Mouse (Mus musculus): ENCODE results near the gene Rgs12. TPM values are rescaled to one million over a fixed set of nuclear protein-coding genes. Genes with fewer than 3 reads are reported as not detected.
A peak's percentile ranks its signal among the peaks of the same experiment; 100 is the strongest.

Rgs12 gene
- total RNA-seq, 1 experiment: 17.0 TPM

DNA sequence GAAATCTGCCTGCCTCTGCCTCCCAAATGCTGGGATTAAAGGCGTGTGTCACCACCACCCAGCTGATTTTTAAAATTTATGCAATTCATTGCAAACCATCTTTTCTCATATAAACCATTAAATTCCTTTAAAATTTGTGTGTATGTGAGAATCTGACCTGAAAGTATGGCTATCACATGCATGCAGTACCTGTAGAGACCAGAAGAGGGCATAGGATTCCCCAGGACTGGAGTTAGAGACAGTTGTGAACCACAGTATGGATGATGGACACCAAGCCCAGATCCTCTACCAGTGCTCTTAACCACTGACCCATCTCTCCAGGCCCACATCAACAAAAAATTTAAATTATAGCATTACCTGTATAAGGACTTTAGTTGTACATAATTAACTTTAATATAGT lies 15.8 kb upstream of the Rgs12 start:
- TF ChIP-seq CHD2 (IDR thresholded peaks at IDR 0.05; ENCODE audit: low read depth, low read length): no peak
- TF ChIP-seq ZC3H11A (IDR thresholded peaks at IDR 0.05; ENCODE audit: borderline replicate concordance, low read depth, low read length): peak; percentile 46; the same call in 1 of the 2 replicates
- TF ChIP-seq HCFC1 (IDR thresholded peaks at IDR 0.05; ENCODE audit: borderline replicate concordance, insufficient read depth, low read length): no peak
- TF ChIP-seq ZNF384 (IDR thresholded peaks at IDR 0.05; ENCODE audit: low read depth, low read length): no peak
- no peak for TF ChIP-seq MAFK (IDR thresholded peaks at IDR 0.05; ENCODE audit: insufficient read depth, low read depth, low read length)
- Histone ChIP-seq H3K4me1 (ENCODE audit: control insufficient read depth in 2 of 2, insufficient read depth in 2 of 2, low read length in 2 of 2, poor library complexity in 1 of 2) (no peaks in the 10 kb centered on the region), H3K27ac (ENCODE audit: insufficient read depth, low read depth, low read length, poor library complexity, severe bottlenecking) (no peak overlapping the region), H3K9ac (ENCODE audit: insufficient read depth, low read depth, low read length, poor library complexity, severe bottlenecking) (no peak overlapping the region), H3K9me3 (ENCODE audit: control insufficient read depth, insufficient read depth, low read depth, low read length) (no peaks in the 10 kb centered on the region), H3K4me3 (ENCODE audit: insufficient read depth in 1 of 2, low read depth in 1 of 2, low read length in 2 of 2, poor library complexity in 1 of 2, severe bottlenecking in 1 of 2) (no peak overlapping the region), H3K36me3 (ENCODE audit: control insufficient read depth, insufficient read depth, low read length, poor library complexity, severe bottlenecking) (no peaks in the 10 kb centered on the region)
- DNase-seq (ENCODE audit: low read depth, low spot score): no peak
- in situ Hi-C loops (cut with MboI; ENCODE audit: low sequenced_read_pairs in 2 of 2, unreplicated experiment in 2 of 2): no loop called here

DNA sequence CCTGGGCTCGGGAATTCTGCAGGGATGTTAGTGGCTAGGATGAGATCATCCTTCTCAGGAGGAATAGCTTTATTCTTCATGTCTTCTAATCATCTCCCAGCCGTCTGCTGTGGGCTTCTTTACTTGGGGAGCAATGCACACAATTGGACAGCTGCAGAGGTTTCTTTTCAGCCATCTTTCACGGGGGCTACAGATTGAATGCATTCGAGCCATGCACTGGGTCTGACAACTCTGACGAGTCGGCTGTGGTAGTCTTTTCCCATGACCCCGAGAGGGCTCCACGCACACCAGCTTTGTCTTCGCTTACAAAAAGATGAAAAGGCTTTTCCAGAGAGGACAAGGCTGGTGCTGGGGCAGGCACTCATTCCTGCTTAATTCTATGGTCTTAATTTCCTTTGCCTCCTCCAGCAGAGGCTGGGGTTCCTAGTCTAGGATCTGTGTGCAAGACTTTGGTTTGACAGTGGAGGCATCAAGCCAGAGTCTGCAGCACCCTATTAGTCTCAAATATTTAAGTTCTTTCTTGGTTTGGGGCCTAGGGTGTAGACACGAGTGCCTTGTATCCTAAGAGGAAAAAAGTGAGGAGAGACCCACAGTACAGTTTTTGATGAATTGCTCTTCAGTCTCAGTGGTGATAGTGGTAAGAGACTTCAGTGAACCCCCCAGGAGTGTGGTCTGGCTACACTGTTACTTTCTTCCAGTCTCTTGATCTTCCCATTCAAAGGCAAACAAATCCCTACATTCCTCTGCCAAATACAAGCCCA lies 7.4 kb upstream of the Rgs12 start:
- H3K9ac ChIP-seq (ENCODE audit: insufficient read depth, low read depth, low read length, poor library complexity, severe bottlenecking): no peak overlapping the region
- H3K36me3 ChIP-seq (ENCODE audit: control insufficient read depth, insufficient read depth, low read length, poor library complexity, severe bottlenecking): no peaks in the 10 kb centered on the region
- no peak for TF ChIP-seq ZC3H11A (IDR thresholded peaks at IDR 0.05; ENCODE audit: borderline replicate concordance, low read depth, low read length)
- no peak for TF ChIP-seq CHD2 (IDR thresholded peaks at IDR 0.05; ENCODE audit: low read depth, low read length)
- no peak for TF ChIP-seq MAFK (IDR thresholded peaks at IDR 0.05; ENCODE audit: insufficient read depth, low read depth, low read length)
- TF ChIP-seq HCFC1 (IDR thresholded peaks at IDR 0.05; ENCODE audit: borderline replicate concordance, insufficient read depth, low read length): no peak
- TF ChIP-seq ZNF384 (IDR thresholded peaks at IDR 0.05; ENCODE audit: low read depth, low read length): no peak
- in situ Hi-C loops (cut with MboI; ENCODE audit: low sequenced_read_pairs in 2 of 2, unreplicated experiment in 2 of 2): no loop called here
- H3K9me3 ChIP-seq (ENCODE audit: control insufficient read depth, insufficient read depth, low read depth, low read length): no peaks in the 10 kb centered on the region
- no peak overlapping the region for H3K4me3 ChIP-seq (ENCODE audit: insufficient read depth in 1 of 2, low read depth in 1 of 2, low read length in 2 of 2, poor library complexity in 1 of 2, severe bottlenecking in 1 of 2)
- H3K27ac ChIP-seq (ENCODE audit: insufficient read depth, low read depth, low read length, poor library complexity, severe bottlenecking): no peak overlapping the region
- no peak for DNase-seq (ENCODE audit: low read depth, low spot score)
- no peaks in the 10 kb centered on the region for H3K4me1 ChIP-seq (ENCODE audit: control insufficient read depth in 2 of 2, insufficient read depth in 2 of 2, low read length in 2 of 2, poor library complexity in 1 of 2)

DNA sequence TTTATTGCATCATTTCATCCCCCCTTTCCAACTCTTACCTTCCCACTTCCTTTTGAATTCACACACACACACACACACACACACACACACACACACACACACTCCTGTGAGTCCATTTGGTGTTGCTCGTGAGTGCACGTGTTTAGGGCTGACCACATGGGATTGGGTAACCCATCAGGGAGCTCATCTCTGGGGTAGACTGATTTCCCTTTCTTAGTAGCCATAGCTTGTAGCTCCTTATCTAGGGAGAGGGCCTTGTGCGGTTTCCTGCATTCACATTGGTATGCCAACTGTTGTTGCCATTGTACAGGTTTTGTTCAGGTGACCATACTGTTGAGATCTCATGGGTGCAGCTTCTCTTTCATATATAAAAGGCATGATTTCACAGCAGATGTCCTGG lies 5.8 kb upstream of the Rgs12 start:
- DNase-seq (ENCODE audit: low read depth, low spot score): no peak
- Histone ChIP-seq H3K9me3 (ENCODE audit: control insufficient read depth, insufficient read depth, low read depth, low read length) (no peaks in the 10 kb centered on the region), H3K27ac (ENCODE audit: insufficient read depth, low read depth, low read length, poor library complexity, severe bottlenecking) (no peak overlapping the region), H3K36me3 (ENCODE audit: control insufficient read depth, insufficient read depth, low read length, poor library complexity, severe bottlenecking) (no peaks in the 10 kb centered on the region), H3K4me3 (ENCODE audit: insufficient read depth in 1 of 2, low read depth in 1 of 2, low read length in 2 of 2, poor library complexity in 1 of 2, severe bottlenecking in 1 of 2) (no peak overlapping the region), H3K9ac (ENCODE audit: insufficient read depth, low read depth, low read length, poor library complexity, severe bottlenecking) (no peak overlapping the region), H3K4me1 (ENCODE audit: control insufficient read depth in 2 of 2, insufficient read depth in 2 of 2, low read length in 2 of 2, poor library complexity in 1 of 2) (no peaks in the 10 kb centered on the region)
- in situ Hi-C loops (cut with MboI; ENCODE audit: low sequenced_read_pairs in 2 of 2, unreplicated experiment in 2 of 2): no loop called here
- no peak for TF ChIP-seq ZNF384 (IDR thresholded peaks at IDR 0.05; ENCODE audit: low read depth, low read length)
- no peak for TF ChIP-seq HCFC1 (IDR thresholded peaks at IDR 0.05; ENCODE audit: borderline replicate concordance, insufficient read depth, low read length)
- TF ChIP-seq CHD2 (IDR thresholded peaks at IDR 0.05; ENCODE audit: low read depth, low read length): no peak
- no peak for TF ChIP-seq ZC3H11A (IDR thresholded peaks at IDR 0.05; ENCODE audit: borderline replicate concordance, low read depth, low read length)
- TF ChIP-seq MAFK (IDR thresholded peaks at IDR 0.05; ENCODE audit: insufficient read depth, low read depth, low read length): no peak

DNA sequence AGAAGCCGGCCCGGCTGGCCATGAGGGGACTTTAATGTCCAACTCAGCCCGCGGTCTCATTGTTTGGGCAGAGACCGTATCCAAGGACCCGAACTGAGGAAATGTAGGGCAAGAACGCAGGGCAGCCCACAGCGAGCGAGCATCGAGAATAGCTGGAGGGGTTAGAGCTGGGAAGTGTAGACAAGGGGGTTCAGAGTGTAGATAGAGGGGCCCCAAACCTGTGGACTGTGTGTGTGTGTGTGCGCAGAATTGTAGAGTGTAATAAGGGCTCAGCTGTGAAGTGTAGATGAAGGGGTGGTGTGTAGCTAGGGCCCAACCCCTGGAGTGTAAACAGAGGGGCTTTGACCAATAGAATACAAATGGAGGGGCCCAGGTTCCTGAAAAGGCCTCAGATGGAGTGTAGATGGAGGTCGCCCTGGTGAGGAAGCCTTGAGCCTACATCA lies 545 bp downstream of the Rgs12 start:
- no peak for TF ChIP-seq ZNF384 (IDR thresholded peaks at IDR 0.05; ENCODE audit: low read depth, low read length)
- no peak for TF ChIP-seq CHD2 (IDR thresholded peaks at IDR 0.05; ENCODE audit: low read depth, low read length)
- no peak for TF ChIP-seq ZC3H11A (IDR thresholded peaks at IDR 0.05; ENCODE audit: borderline replicate concordance, low read depth, low read length)
- no peak for TF ChIP-seq HCFC1 (IDR thresholded peaks at IDR 0.05; ENCODE audit: borderline replicate concordance, insufficient read depth, low read length)
- no peak for TF ChIP-seq MAFK (IDR thresholded peaks at IDR 0.05; ENCODE audit: insufficient read depth, low read depth, low read length)
- H3K27ac ChIP-seq (ENCODE audit: insufficient read depth, low read depth, low read length, poor library complexity, severe bottlenecking): no peak overlapping the region
- H3K36me3 ChIP-seq (ENCODE audit: control insufficient read depth, insufficient read depth, low read length, poor library complexity, severe bottlenecking): no peaks in the 10 kb centered on the region
- peak overlapping the region; percentile 78 to 92 for H3K4me3 ChIP-seq (ENCODE audit: insufficient read depth in 1 of 2, low read depth in 1 of 2, low read length in 2 of 2, poor library complexity in 1 of 2, severe bottlenecking in 1 of 2)
- no peak for DNase-seq (ENCODE audit: low read depth, low spot score)
- H3K4me1 ChIP-seq (ENCODE audit: control insufficient read depth in 2 of 2, insufficient read depth in 2 of 2, low read length in 2 of 2, poor library complexity in 1 of 2): no peaks in the 10 kb centered on the region; a peak in 1 of 4 replicates
- no peaks in the 10 kb centered on the region for H3K9me3 ChIP-seq (ENCODE audit: control insufficient read depth, insufficient read depth, low read depth, low read length)
- in situ Hi-C loops (cut with MboI; ENCODE audit: low sequenced_read_pairs in 2 of 2, unreplicated experiment in 2 of 2): no loop called here
- peak overlapping the region; percentile 87 for H3K9ac ChIP-seq (ENCODE audit: insufficient read depth, low read depth, low read length, poor library complexity, severe bottlenecking)
